Mouse (Mus musculus) splenic B cell, adult 2 months (primary cell): ENCODE results near the gene Ccdc189.
"Not testable (repeated sequence)": the region's sequence is repeated elsewhere in the genome, so short reads cannot be mapped to it uniquely, and the experiment has no call there.

Source experiments
- DNase-seq: peaks from one replicate; pipeline ENCODE4 v3.0.0-alpha.2; 2011; ENCODE audit warnings: low read depth, low spot score
- H3K27me3 ChIP-seq: 2 replicates; pipeline ENCODE4 v1.6.1; 2012; ENCODE audit warnings: mild to moderate bottlenecking, low read length, moderate library complexity, mixed read lengths; ENCODE audit not compliant: control insufficient read depth, poor library complexity, insufficient read depth, severe bottlenecking
- H3K36me3 ChIP-seq: 2 replicates; pipeline ENCODE4 v1.6.1; 2012; ENCODE audit warnings: mild to moderate bottlenecking, low read length, moderate library complexity, mixed read lengths; ENCODE audit not compliant: control insufficient read depth, poor library complexity, insufficient read depth, severe bottlenecking

Ccdc189 gene

DNA sequence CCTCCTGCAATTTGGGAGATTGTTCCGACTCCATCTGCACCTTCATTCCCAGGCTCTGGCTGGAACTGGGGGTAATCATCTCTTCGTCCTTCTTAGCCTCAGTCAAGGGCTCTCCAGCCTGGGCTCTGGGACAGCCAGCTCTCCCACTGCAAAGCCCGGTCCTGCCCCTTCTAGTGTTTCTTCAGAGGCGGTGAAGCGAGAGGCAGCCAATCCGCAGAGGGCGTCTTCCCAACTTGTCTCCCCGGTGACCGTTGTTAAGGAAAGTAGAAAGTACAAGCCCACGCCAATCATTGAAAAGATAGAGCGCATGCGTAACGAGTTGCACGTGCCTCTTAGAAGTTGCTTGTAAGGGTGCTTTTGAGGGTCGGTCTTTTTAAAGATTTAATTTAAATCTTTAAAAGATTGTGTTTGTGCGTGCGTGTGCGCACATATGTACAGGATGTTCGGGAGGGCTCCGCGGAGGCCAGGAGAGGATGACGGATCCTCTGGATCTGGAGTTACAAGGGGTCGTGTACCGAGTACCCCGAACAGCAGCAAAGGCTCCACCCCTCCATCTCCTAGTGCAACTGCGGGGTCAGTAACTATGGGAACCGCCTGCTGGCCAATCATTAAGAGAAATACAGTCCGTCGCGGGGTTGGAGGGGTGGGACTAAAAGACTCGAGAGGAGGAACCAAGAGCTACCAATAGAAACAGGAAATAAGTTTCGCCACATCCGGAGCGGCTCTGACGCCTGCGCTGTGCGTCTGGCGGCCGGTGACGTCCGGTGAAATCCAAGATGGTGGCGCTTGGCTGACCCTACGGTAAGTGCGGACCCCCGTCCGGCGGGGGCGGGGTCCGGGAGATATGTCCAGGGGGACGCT lies at the start of gene Ccdc189, which contains the start of gene Rnf40:
Ccdc189 (minus strand) TSS at position 585 of the 861 bp plus-strand sequence.
Rnf40 (plus strand) TSS at position 757 of the 861 bp plus-strand sequence.
- DNase-seq: peak; percentile 97
- H3K36me3 ChIP-seq: peaks cover 6% of the 10 kb centered on the region
- no peaks in the 10 kb centered on the region for H3K27me3 ChIP-seq

DNA sequence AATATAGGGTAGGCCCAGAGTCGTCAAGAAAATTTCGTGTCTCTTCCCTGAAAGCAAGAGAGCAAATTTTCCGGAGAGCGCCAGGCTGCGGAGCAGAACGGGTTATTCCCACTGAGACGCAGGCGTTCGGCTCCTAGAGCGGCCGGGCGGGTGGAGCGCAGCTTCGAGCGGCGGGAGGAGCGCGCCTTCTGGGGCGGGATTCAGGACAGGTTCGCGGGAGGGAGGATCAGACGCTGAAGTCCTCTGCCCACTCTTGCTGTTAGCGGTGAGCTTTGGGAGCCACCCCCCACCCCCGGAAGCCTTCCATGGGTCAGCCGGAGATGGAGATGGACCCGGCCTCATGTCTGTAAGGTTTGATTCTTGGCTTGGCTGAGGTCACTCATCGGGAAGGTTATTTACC lies 48.6 kb upstream of the Ccdc189 start:
- Histone ChIP-seq H3K27me3 (no peaks in the 10 kb centered on the region), H3K36me3 (no peaks in the 10 kb centered on the region)
- no peak for DNase-seq

DNA sequence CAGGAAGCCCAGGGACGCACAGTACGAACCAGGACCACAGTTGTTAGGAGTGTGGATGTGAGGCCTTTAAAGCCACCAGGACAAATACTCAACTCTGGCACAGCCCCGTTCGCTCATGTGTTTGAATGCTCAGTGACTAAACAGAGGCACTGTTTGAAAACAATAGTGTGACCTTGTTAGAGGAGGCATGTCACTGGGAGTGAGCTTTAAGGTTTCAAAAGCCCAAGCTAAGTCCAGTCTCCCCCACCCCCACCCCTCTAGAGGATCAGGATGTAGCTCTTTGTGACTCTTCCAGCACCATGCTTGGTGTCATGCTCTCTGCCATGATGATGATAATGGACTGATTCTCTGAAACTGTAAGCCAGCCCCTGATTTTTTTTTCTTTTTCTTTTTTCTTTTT lies 43.0 kb upstream of the Ccdc189 start:
- no peak for DNase-seq
- H3K36me3 ChIP-seq: no peaks in the 10 kb centered on the region
- H3K27me3 ChIP-seq: no peaks in the 10 kb centered on the region

DNA sequence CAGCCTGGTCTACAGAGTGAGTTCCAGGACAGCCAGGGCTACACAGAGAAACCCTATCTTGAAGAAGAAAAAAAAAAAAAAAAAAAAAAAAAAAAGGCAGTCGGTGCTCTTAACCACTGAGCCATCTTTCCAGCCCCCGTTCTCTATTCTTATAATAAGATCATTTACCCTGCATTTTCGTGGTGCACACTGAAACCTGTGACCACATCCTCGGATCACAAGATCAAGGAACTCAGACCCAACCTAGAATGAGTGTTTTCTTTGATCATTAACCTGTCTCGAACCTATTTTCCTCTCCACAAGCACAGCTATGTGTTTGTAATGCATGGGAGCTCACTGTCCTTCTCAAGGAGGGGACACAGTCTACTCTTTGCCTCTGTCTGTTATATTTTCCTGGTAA lies 40.3 kb upstream of the Ccdc189 start:
- H3K27me3 ChIP-seq: no peaks in the 10 kb centered on the region
- no peaks in the 10 kb centered on the region for H3K36me3 ChIP-seq
- DNase-seq: no peak

- H3K27me3 ChIP-seq: no peaks in the 10 kb centered on the region
- no peaks in the 10 kb centered on the region for H3K36me3 ChIP-seq
- DNase-seq: no peak
Measured at GRCm38 (mm10) chr7:127626471-127626870, 38.1 kb upstream of the Ccdc189 start.

GRCm38 (mm10) chr7:127626039-127626438 lies 37.6 kb upstream of the Ccdc189 start:
- no peaks in the 10 kb centered on the region for H3K36me3 ChIP-seq
- no peak for DNase-seq
- no peaks in the 10 kb centered on the region for H3K27me3 ChIP-seq

GRCm38 (mm10) chr7:127618402-127618801 lies 30.0 kb upstream of the Ccdc189 start:
- DNase-seq: not testable (repeated sequence)

GRCm38 (mm10) chr7:127617962-127618361 lies 29.6 kb upstream of the Ccdc189 start:
- Histone ChIP-seq H3K27me3 (no peaks in the 10 kb centered on the region), H3K36me3 (no peaks in the 10 kb centered on the region)
- DNase-seq: no peak

More at GRCm38 (mm10) chr7:127618402-127618801, 30.0 kb upstream of the Ccdc189 start:
- H3K36me3 ChIP-seq, H3K27me3 ChIP-seq: not testable (repeated sequence)

DNA sequence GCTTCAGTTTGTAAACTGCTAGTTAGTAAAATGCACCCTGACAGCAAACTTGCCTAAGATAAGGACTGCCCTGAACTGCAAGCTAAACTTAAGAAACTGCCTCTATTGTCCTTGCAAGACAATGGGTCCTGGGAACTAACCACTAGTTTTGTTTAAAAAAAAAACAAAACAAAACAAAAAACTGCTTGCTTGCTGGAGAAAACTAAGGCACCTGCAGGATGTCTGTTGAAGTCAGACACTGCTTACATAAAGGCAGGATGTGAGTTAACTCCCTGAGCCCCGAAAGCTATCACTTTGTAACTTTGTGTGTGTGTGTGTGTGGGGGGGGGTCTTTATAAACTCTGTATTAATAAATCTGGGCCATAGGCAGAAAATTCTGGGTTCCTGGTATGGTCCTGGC lies 28.5 kb upstream of the Ccdc189 start:
- no peak for DNase-seq
- H3K36me3 ChIP-seq: no peaks in the 10 kb centered on the region
- no peaks in the 10 kb centered on the region for H3K27me3 ChIP-seq

- H3K27me3 ChIP-seq: no peaks in the 10 kb centered on the region
- no peak for DNase-seq
- H3K36me3 ChIP-seq: no peaks in the 10 kb centered on the region
Measured at GRCm38 (mm10) chr7:127616336-127616735, 27.9 kb upstream of the Ccdc189 start.

- no peaks in the 10 kb centered on the region for H3K36me3 ChIP-seq
- no peaks in the 10 kb centered on the region for H3K27me3 ChIP-seq
- DNase-seq: peak; percentile 37
Measured at GRCm38 (mm10) chr7:127614891-127615843, 26.8 kb upstream of the Ccdc189 start, which contains the start of gene Zfp629. TSS of gene Zfp629 (minus strand) at chr7:127615797.

- DNase-seq: peak; percentile 40
- Histone ChIP-seq H3K27me3 (no peaks in the 10 kb centered on the region), H3K36me3 (no peaks in the 10 kb centered on the region)
Measured at GRCm38 (mm10) chr7:127614511-127614890, 26.1 kb upstream of the Ccdc189 start.

- H3K27me3 ChIP-seq: no peaks in the 10 kb centered on the region
- no peak for DNase-seq
- H3K36me3 ChIP-seq: no peaks in the 10 kb centered on the region
Measured at GRCm38 (mm10) chr7:127614091-127614490, 25.7 kb upstream of the Ccdc189 start.

- H3K27me3 ChIP-seq: no peaks in the 10 kb centered on the region
- DNase-seq: no peak
- no peaks in the 10 kb centered on the region for H3K36me3 ChIP-seq
Measured at GRCm38 (mm10) chr7:127613501-127613900, 25.1 kb upstream of the Ccdc189 start.

GRCm38 (mm10) chr7:127611561-127611960 lies 23.2 kb upstream of the Ccdc189 start:
- H3K27me3 ChIP-seq: no peaks in the 10 kb centered on the region
- DNase-seq: no peak
- H3K36me3 ChIP-seq: no peaks in the 10 kb centered on the region
